Mouse (Mus musculus) heart, embryonic 12.5 days (tissue): ENCODE measurements around the gene Aatf. TPM values are rescaled to one million over a fixed set of nuclear protein-coding genes. Genes with fewer than 3 reads are reported as not detected.

ENCODE experiments used
- ATAC-seq: fragments of 200-750 bp; cut with Nextera tagmentation; 2 replicates; pipeline ENCODE4 v1.8.0; 2017; ENCODE audit warnings: moderate TSS enrichment, moderate library complexity; ENCODE audit not compliant: insufficient number of reproducible peaks, low FRiP score
- H3K27ac ChIP-seq: fragments of 300-500 bp; sonication (generic); 2 replicates; pipeline ENCODE4 v1.5.1; 2016; ENCODE audit warnings: mild to moderate bottlenecking, moderate library complexity; ENCODE audit not compliant: poor library complexity, severe bottlenecking
- H3K27me3 ChIP-seq: fragments of 300-500 bp; sonication (generic); replicated peaks from 2 replicates; pipeline ENCODE4 v1.6.1; 2016; ENCODE audit warnings: mild to moderate bottlenecking, moderate library complexity
- H3K36me3 ChIP-seq: fragments of 300-500 bp; sonication (generic); 2 replicates; pipeline ENCODE4 v1.6.1; 2016; ENCODE audit warnings: mild to moderate bottlenecking, moderate library complexity
- H3K4me1 ChIP-seq: fragments of 300-500 bp; sonication (generic); replicated peaks from 2 replicates; pipeline ENCODE4 v1.6.1; 2016; ENCODE audit warnings: mild to moderate bottlenecking
- H3K4me2 ChIP-seq: fragments of 300-500 bp; sonication (generic); 2 replicates; pipeline ENCODE4 v1.6.1; 2016; ENCODE audit warnings: mild to moderate bottlenecking, moderate library complexity
- H3K4me3 ChIP-seq: fragments of 300-500 bp; sonication (generic); 2 replicates; pipeline ENCODE4 v1.5.1; 2016; ENCODE audit warnings: mild to moderate bottlenecking
- H3K9ac ChIP-seq: fragments of 300-500 bp; sonication (generic); 2 replicates; pipeline ENCODE4 v1.6.1; 2016; ENCODE audit warnings: mild to moderate bottlenecking, moderate library complexity
- H3K9me3 ChIP-seq: fragments of 300-500 bp; sonication (generic); replicated peaks from 2 replicates; pipeline ENCODE4 v1.6.1; 2016; ENCODE audit warnings: mild to moderate bottlenecking, moderate library complexity
- WGBS: fragments of 180-500 bp; shearing (Covaris S2); methylation state at CpG from one replicate; pipeline ENCODE4 v1.1.7; 2016; 5-methylcytosine and 5-hydroxymethylcytosine counted together
- polyA plus RNA-seq: library from polyadenylated mRNA; unstranded; fragments of >200 nt; fragmentation: Nextera tagmentation; extraction: Ambion mirVana; gene quantifications from 2 replicates; pipeline ENCODE4 v1.2.1, GENCODE M21; 2016

The Aatf gene
- polyA plus RNA-seq, 1 experiment from 2014 or later = 28.6 TPM

DNA sequence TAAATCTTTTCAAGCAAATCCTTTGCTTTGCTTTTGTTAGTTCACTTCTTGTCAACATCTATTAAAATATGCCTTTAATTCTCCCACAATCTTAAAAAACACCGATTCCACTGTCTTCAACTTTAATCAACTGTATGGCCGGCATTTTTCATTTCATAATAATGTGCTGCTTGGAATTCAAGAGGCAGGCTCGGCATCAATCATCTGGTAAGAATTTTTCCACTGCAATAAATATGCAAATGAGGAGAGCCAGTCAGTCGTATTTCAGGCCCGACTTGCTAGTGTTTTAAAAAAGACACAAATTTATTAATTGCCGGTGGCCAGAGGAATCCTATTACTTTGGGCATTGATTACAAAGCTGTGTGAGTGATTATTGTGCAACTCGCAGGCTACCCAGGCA lies 31.7 kb downstream of the Aatf start:
- no peaks in the 10 kb centered on the region for H3K27me3 ChIP-seq
- H3K27ac ChIP-seq = no peak overlapping the region

DNA sequence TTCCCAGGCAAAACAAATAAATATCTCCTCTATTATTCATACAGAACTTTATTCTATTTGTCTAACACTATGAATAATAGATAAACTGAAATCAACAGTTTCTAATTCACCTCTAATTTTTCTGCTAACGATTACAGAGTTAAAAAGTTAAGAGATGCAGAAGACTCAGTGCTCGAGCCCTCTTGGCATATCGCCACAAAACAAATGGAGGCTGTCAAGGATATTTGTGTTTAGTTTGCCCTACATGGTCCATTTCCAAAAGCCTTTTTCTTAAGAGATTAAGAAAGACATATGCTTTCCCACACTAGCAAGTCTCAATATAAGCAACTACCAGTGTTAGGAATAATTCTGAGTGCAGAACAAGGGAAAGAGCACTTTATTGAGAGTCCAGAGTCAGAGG lies 32.9 kb downstream of the Aatf start:
- no peaks in the 10 kb centered on the region for H3K27me3 ChIP-seq
- H3K4me2 ChIP-seq = no peak overlapping the region
- no peak overlapping the region for H3K9ac ChIP-seq
- 69% methylated on average over 3 of the region's 3 CpGs for WGBS
- H3K4me3 ChIP-seq = no peak overlapping the region
- H3K9me3 ChIP-seq = no peaks in the 10 kb centered on the region
- H3K36me3 ChIP-seq = no peaks in the 10 kb centered on the region
- ATAC-seq = no peak
- no peak overlapping the region for H3K27ac ChIP-seq
- no peaks in the 10 kb centered on the region for H3K4me1 ChIP-seq

More for the DNA sequence above, 31.7 kb downstream of the Aatf start:
- no peaks in the 10 kb centered on the region for H3K9me3 ChIP-seq
- H3K4me1 ChIP-seq = no peaks in the 10 kb centered on the region
- H3K4me2 ChIP-seq = no peak overlapping the region
- H3K4me3 ChIP-seq = no peak overlapping the region
- 81% methylated on average over 7 of the region's 7 CpGs for WGBS
- no peaks in the 10 kb centered on the region for H3K36me3 ChIP-seq
- no peak for ATAC-seq
- H3K9ac ChIP-seq = no peak overlapping the region

DNA sequence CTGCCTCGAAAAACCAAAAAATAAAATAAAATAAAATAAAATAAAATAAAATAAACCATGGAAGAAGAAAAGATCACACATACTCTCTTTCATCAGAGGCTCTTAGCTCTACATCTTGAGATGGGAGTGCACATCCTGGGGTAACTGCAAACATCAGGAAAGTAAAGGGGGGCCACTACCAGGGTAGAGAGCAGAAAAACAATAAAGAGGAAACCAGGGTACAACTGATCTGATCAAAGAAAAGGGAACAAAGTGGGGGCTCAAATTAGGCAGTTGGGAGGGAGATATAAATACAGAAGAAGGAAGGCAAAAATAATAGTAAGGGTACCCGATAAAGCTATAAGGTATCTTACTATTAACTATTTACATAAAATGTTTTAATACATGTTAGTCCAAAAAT lies 36.7 kb downstream of the Aatf start:
- no peak for ATAC-seq
- Histone ChIP-seq H3K9me3 (no peaks in the 10 kb centered on the region), H3K36me3 (peaks cover 5% of the 10 kb centered on the region), H3K4me3 (no peak overlapping the region), H3K27me3 (no peaks in the 10 kb centered on the region), H3K4me1 (peaks cover 5% of the 10 kb centered on the region; the same call in 1 of the 2 replicates), H3K27ac (no peak overlapping the region), H3K4me2 (no peak overlapping the region), H3K9ac (no peak overlapping the region)
- 90% methylated on average over 2 of the region's 2 CpGs for WGBS

DNA sequence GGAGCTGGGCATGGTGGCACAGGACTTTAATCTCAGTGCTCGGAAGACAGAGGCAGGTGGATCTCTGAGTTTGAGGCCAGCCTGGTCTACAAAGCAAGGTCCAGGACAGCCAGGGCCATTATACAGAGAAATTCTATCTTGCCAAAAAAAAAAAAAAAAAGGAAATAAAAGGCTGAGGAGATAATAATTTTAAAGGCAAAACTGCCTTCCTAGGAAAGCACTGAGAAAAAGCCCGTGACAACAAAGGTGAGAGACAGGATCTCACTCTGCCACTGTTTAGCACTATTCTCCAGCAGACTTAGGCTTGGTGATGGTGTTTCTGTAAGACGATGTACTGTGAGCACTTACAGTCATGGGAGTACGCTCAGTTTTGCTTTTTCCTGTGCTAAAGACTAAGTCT lies 37.3 kb downstream of the Aatf start:
- H3K4me2 ChIP-seq = no peak overlapping the region
- H3K9me3 ChIP-seq = no peaks in the 10 kb centered on the region
- no peak for ATAC-seq
- no peaks in the 10 kb centered on the region for H3K27me3 ChIP-seq
- H3K36me3 ChIP-seq = peaks cover 6% of the 10 kb centered on the region
- H3K27ac ChIP-seq = no peak overlapping the region
- peaks cover 5% of the 10 kb centered on the region; the same call in 1 of the 2 replicates for H3K4me1 ChIP-seq
- no peak overlapping the region for H3K9ac ChIP-seq
- H3K4me3 ChIP-seq = no peak overlapping the region
- whole genome bisulfite sequencing = 88% methylated on average over 4 of the region's 4 CpGs

DNA sequence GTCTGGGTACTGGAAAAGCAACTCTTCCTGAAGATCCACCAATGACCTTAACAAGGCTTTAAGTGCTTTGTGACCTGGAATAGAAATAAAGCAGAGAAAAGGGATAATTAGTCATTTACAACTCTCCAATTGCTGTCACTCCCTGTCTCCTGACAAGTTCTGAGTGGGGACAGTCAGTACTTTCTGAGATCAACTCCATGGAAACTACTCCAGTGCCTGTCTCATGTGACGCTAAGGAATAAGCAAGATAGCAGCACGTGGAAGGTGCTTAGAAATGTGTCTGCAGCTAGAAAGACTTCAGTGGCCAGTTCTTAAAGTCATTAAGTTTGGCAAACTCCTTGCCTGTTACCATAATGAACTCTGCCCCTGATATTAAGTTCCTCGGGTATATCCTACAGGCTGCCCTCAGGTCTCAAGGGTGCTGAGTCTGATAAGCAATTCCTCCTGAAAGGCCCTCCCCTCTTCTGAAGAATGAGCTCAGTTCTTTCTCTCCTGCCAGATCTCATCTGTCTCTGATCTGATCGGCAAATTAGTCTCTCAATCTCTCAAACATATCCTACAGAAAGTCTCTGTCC lies 40.1 kb downstream of the Aatf start:
- 55% methylated on average over 4 of the region's 4 CpGs for WGBS
- Histone ChIP-seq H3K9ac (no peak overlapping the region), H3K4me2 (no peak overlapping the region), H3K9me3 (no peaks in the 10 kb centered on the region), H3K27ac (no peak overlapping the region), H3K27me3 (no peaks in the 10 kb centered on the region), H3K4me1 (peaks cover 5% of the 10 kb centered on the region; the same call in 1 of the 2 replicates), H3K36me3 (peaks cover 21% of the 10 kb centered on the region), H3K4me3 (no peak overlapping the region)
- no peak for ATAC-seq

DNA sequence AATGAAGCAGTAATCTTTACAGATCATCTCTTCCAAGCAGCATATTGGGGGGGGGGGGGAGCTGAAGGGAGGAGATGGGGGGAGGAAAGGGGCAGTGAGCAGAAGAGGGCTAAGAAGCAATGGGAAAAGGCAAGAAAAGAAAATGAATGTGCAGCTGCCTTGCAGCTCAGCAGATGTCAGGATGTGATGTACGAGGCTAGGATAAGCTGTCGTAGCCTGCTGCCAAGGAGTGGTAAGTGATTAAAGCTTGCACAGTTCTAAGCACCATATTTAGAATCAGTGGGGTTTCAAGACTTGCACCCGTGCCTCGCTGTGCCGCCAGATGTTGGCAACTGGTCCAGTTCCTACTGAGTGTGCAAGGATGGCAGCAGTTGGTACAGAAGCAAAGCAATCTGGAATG lies 48.8 kb downstream of the Aatf start:
- no peak overlapping the region for H3K4me3 ChIP-seq
- no peak overlapping the region for H3K9ac ChIP-seq
- 64% methylated on average over 5 of the region's 5 CpGs for WGBS
- H3K4me2 ChIP-seq = no peak overlapping the region
- H3K9me3 ChIP-seq = no peaks in the 10 kb centered on the region
- peaks cover 13% of the 10 kb centered on the region for H3K36me3 ChIP-seq
- no peak for ATAC-seq
- no peaks in the 10 kb centered on the region for H3K27me3 ChIP-seq
- 0 out of 2 replicates have a peak, but pooled peaks cover 6% of the 10 kb centered on the region for H3K4me1 ChIP-seq
- no peak overlapping the region for H3K27ac ChIP-seq

DNA sequence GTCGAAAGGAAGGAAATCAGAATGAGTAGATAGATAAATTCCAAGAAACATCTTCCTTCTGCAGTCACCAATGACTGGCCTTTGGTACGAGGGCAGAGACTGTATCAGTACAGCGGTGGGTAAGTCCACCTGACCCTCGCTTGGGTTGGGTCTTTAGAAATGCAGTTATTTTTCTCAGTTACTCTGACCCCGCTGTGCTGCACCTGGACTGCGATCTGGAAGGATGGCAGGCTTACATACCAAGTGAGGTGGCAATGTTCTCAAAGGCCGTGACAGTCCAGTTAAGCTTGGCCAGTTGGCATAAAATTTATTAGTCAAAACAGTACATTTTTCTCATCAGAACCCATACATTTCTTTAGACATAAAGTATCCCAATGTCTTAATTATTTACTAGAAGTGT lies 59.4 kb downstream of the Aatf start:
- no peak overlapping the region for H3K27ac ChIP-seq
- H3K27me3 ChIP-seq = no peaks in the 10 kb centered on the region
- ATAC-seq = no peak
- no peaks in the 10 kb centered on the region for H3K9me3 ChIP-seq
- peaks cover 4% of the 10 kb centered on the region; the same call in 1 of the 2 replicates for H3K36me3 ChIP-seq
- WGBS = 90% methylated on average over 7 of the region's 7 CpGs
- H3K4me2 ChIP-seq = no peak overlapping the region
- peaks cover 7% of the 10 kb centered on the region for H3K4me1 ChIP-seq
- H3K9ac ChIP-seq = no peak overlapping the region
- no peak overlapping the region for H3K4me3 ChIP-seq

DNA sequence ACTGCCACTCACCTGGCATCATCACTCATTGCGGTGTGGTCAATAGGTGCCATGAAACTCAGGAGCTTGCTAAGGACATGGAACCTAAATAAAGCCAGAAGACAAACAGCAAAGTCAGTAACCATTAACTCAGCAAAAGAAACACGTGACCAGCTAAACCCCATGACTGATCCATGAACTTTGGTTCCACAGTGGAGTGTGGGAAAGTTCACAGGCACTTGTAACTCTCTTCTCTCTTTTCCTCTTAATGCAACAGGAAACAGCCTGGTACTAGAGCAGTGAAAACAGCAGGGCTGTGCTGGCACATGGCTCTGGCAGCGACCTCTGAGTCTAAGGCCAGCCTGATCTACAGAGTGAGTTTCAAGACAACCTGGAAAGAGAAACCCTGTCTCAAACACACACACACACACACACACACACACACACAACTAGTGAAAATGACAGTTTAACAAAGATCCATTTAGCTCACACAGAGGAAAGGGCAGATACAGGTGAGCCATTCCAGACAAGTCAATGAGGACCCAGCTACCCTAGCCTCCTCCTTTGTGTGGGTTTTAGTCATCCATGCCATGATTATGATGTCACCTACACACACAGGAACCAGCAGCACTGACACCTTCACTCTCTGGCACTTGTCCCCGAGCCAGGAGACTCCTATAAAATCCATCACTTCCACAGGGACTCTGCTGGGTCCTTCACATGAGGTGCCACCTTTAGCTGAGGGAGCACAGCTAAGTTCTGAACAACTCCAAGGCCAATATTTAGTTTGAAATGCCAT lies 70.6 kb downstream of the Aatf start:
- 86% methylated on average over 4 of the region's 4 CpGs for WGBS
- no peaks in the 10 kb centered on the region for H3K9me3 ChIP-seq
- H3K4me3 ChIP-seq = no peak overlapping the region
- ATAC-seq = no peak
- H3K27ac ChIP-seq = no peak overlapping the region
- H3K36me3 ChIP-seq = peaks cover 8% of the 10 kb centered on the region
- no peak overlapping the region for H3K9ac ChIP-seq
- 0 out of 2 replicates have a peak, but pooled peaks cover 3% of the 10 kb centered on the region for H3K4me1 ChIP-seq
- no peaks in the 10 kb centered on the region for H3K27me3 ChIP-seq
- H3K4me2 ChIP-seq = no peak overlapping the region

DNA sequence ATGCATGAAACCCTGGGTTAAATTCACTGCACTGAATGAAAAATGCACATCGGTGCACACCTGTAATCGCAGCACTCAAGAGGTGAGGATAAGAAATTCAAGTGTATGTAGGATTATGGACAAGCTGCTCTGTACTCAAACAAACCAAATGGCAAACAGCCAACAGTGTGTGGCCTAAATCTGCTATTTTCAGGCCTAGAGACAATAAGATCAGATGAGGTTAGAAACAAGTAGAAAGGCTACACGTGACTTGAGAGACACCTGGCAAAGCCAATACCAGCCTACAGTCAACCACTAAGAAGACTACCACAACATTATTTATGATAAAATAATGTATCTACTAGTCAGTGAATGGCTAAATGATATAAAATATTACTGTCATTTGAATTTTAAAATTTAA lies 72.9 kb downstream of the Aatf start:
- WGBS = 87% methylated on average over 3 of the region's 3 CpGs
- H3K27ac ChIP-seq = no peak overlapping the region
- H3K4me2 ChIP-seq = no peak overlapping the region
- H3K4me3 ChIP-seq = no peak overlapping the region
- H3K4me1 ChIP-seq = 0 out of 2 replicates have a peak, but pooled peaks cover 3% of the 10 kb centered on the region
- no peaks in the 10 kb centered on the region for H3K27me3 ChIP-seq
- no peak overlapping the region for H3K9ac ChIP-seq
- peaks cover 11% of the 10 kb centered on the region for H3K36me3 ChIP-seq
- ATAC-seq = no peak
- H3K9me3 ChIP-seq = no peaks in the 10 kb centered on the region

DNA sequence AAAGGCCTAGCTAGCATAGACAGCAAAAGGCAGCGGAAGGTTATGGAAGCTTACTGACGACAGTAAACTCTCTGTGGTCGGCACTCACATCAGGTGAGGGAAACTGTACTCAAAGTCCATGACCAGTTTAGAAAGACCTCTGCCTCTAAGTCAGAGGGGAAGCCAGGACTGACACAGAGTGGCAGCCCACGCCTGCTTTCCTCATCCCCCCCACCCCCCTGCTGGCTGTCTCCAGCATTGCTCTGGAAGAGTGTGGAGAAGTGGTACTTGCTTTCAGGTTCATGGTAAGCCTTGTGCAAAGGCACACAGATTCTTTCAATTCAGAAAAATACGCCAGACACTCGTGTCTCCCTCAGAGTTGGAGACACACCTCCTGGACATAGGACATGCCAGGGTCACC lies 78.4 kb downstream of the Aatf start:
- no peak overlapping the region for H3K4me2 ChIP-seq
- no peak overlapping the region for H3K27ac ChIP-seq
- no peak overlapping the region for H3K9ac ChIP-seq
- H3K9me3 ChIP-seq = no peaks in the 10 kb centered on the region
- WGBS = 80% methylated on average over 6 of the region's 6 CpGs
- H3K36me3 ChIP-seq = peaks cover 8% of the 10 kb centered on the region; the same call in 1 of the 2 replicates
- no peak for ATAC-seq
- no peak overlapping the region for H3K4me3 ChIP-seq
- H3K27me3 ChIP-seq = no peaks in the 10 kb centered on the region
- no peaks in the 10 kb centered on the region for H3K4me1 ChIP-seq

DNA sequence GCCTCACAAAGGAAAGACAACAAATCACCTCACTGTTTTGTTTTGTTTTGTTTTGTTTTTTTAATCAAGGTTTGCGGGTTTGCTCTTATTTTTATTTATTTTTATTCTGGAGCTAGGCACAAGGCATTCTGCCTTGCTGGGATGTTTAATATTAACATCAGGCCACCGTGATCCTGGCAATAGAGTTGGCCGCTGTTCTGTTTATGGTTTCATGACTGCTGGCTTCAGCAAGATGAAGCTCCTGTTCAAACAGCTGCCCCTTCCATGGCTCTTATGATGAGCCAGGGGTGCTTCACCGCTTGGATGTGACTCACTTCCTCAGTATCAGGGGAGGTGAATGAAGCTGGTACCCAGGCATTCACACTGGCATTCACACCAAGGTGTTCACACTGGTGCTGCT lies 83.0 kb downstream of the Aatf start:
- Histone ChIP-seq H3K4me3 (no peak overlapping the region), H3K9me3 (no peaks in the 10 kb centered on the region), H3K4me1 (no peaks in the 10 kb centered on the region), H3K36me3 (peaks cover 4% of the 10 kb centered on the region; the same call in 1 of the 2 replicates), H3K4me2 (no peak overlapping the region), H3K27ac (no peak overlapping the region), H3K27me3 (no peaks in the 10 kb centered on the region), H3K9ac (no peak overlapping the region)
- WGBS = 84% methylated on average over 4 of the region's 4 CpGs
- no peak for ATAC-seq
